Mouse (Mus musculus) neural tube, embryonic 13.5 days (tissue): ENCODE measurements around the gene Prrx1. TPM values are rescaled to one million over a fixed set of nuclear protein-coding genes. Genes with fewer than 3 reads are reported as not detected.

Source experiments
- ATAC-seq: fragments of 200-750 bp; cut with Nextera tagmentation; 2 replicates; pipeline ENCODE4 v1.8.0; 2017; ENCODE audit warnings: low read depth, mild to moderate bottlenecking, moderate TSS enrichment, moderate library complexity
- H3K27ac ChIP-seq: fragments of 300-500 bp; sonication (generic); replicated peaks from 2 replicates; pipeline ENCODE4 v1.5.1; 2015; ENCODE audit warnings: moderate library complexity, mild to moderate bottlenecking, inconsistent platforms
- H3K27me3 ChIP-seq: fragments of 300-500 bp; sonication (generic); 2 replicates; pipeline ENCODE4 v1.6.1; 2015; ENCODE audit warnings: mild to moderate bottlenecking, inconsistent platforms
- H3K36me3 ChIP-seq: fragments of 300-500 bp; sonication (generic); 2 replicates; pipeline ENCODE4 v1.6.1; 2015; ENCODE audit warnings: mild to moderate bottlenecking, inconsistent platforms
- H3K4me1 ChIP-seq: fragments of 300-500 bp; sonication (generic); replicated peaks from 2 replicates; pipeline ENCODE4 v1.6.1; 2015; ENCODE audit warnings: inconsistent platforms
- H3K4me2 ChIP-seq: fragments of 300-500 bp; sonication (generic); 2 replicates; pipeline ENCODE4 v1.6.1; 2015; ENCODE audit warnings: inconsistent platforms, mild to moderate bottlenecking, moderate library complexity
- H3K4me3 ChIP-seq: fragments of 300-500 bp; sonication (generic); 2 replicates; pipeline ENCODE4 v1.5.1; 2015; ENCODE audit warnings: mild to moderate bottlenecking, inconsistent platforms
- H3K9ac ChIP-seq: fragments of 300-500 bp; sonication (generic); 2 replicates; pipeline ENCODE4 v1.6.1; 2015; ENCODE audit warnings: moderate library complexity, mild to moderate bottlenecking, inconsistent platforms
- H3K9me3 ChIP-seq: fragments of 300-500 bp; sonication (generic); 2 replicates; pipeline ENCODE4 v1.6.1; 2016; ENCODE audit warnings: inconsistent platforms
- WGBS: fragments of 180-500 bp; shearing (Covaris S2); methylation state at CpG from one replicate; pipeline ENCODE4 v1.1.7; 2015; 5-methylcytosine and 5-hydroxymethylcytosine counted together
- polyA plus RNA-seq: library from polyadenylated mRNA; unstranded; fragments of >200 nt; fragmentation: Nextera tagmentation; extraction: Ambion mirVana; gene quantifications from 2 replicates; pipeline ENCODE4 v1.2.1, GENCODE M21; 2015

Gene Prrx1
- polyA plus RNA-seq, 1 experiment from 2014 or later: 5.6 TPM

- Histone ChIP-seq H3K36me3 (no peaks in the 10 kb centered on the region), H3K4me1 (no peaks in the 10 kb centered on the region), H3K4me2 (no peak overlapping the region), H3K9ac (no peak overlapping the region), H3K4me3 (no peak overlapping the region), H3K9me3 (peaks cover 3% of the 10 kb centered on the region), H3K27ac (no peak overlapping the region), H3K27me3 (no peaks in the 10 kb centered on the region)
- WGBS: 90% methylated on average over 4 of the region's 4 CpGs
- ATAC-seq: no peak
Measured at GRCm38 (mm10) chr1:163226271-163226670, 87.2 kb downstream of the Prrx1 start.

GRCm38 (mm10) chr1:163221767-163222166, 91.7 kb downstream of the Prrx1 start:
- Histone ChIP-seq H3K36me3 (no peaks in the 10 kb centered on the region), H3K9ac (no peak overlapping the region), H3K9me3 (no peaks in the 10 kb centered on the region), H3K4me2 (no peak overlapping the region), H3K27ac (no peak overlapping the region), H3K4me3 (no peak overlapping the region), H3K27me3 (no peaks in the 10 kb centered on the region), H3K4me1 (no peaks in the 10 kb centered on the region)
- WGBS: 74% methylated on average over 1 of the region's 1 CpGs
- ATAC-seq: no peak

GRCm38 (mm10) chr1:163208919-163209867, 104.3 kb downstream of the Prrx1 start:
- H3K4me3 ChIP-seq: no peak overlapping the region
- no peaks in the 10 kb centered on the region for H3K4me1 ChIP-seq
- whole genome bisulfite sequencing: 78% methylated on average over 14 of the region's 14 CpGs
- H3K27ac ChIP-seq: no peak overlapping the region
- H3K9me3 ChIP-seq: no peaks in the 10 kb centered on the region
- no peak for ATAC-seq
- no peak overlapping the region for H3K9ac ChIP-seq
- H3K27me3 ChIP-seq: no peaks in the 10 kb centered on the region
- H3K36me3 ChIP-seq: no peaks in the 10 kb centered on the region
- no peak overlapping the region for H3K4me2 ChIP-seq

DNA sequence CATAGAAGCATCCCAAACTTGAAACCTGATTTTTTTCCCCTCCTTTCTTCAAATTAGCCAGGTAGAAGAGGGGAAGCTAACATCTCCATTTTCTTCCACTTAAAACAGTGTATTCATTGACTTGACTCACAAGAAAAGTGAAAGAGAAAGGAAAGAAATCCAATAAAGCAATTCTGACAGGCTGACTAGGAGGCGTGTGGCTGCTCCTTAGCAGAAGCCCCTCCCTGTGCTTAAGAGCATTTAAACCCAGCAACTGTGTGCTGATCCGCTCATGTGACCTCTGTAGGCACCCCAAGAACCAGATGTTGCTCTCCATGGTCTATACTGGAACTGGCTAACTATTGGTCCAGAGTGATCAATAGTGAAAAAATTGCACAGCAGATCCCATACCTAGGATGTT, 114.7 kb downstream of the Prrx1 start:
- H3K4me1 ChIP-seq: no peaks in the 10 kb centered on the region
- H3K9ac ChIP-seq: no peak overlapping the region
- no peak overlapping the region for H3K4me3 ChIP-seq
- no peak for ATAC-seq
- WGBS: 71% methylated on average over 2 of the region's 2 CpGs
- H3K9me3 ChIP-seq: no peaks in the 10 kb centered on the region
- no peak overlapping the region for H3K4me2 ChIP-seq
- H3K36me3 ChIP-seq: no peaks in the 10 kb centered on the region
- no peaks in the 10 kb centered on the region for H3K27me3 ChIP-seq
- no peak overlapping the region for H3K27ac ChIP-seq

DNA sequence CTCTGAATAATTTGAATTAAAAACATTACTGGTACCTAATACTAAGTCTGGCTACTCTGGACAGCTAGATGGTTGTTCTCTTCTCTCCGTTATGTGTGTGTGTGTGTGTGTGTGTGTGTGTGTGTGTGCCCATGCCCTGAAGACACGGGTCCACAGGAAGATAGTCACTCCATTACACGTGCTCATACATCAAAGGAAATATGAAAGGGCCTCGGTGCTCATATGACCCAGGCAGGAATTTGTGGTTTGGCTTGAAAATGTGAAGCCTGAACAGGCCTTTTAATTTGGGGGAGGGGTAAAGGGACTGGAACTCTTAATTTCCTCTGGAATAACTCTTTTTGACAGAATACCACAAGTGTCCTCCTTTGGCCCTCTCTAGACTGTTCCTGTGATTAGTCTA, 115.5 kb downstream of the Prrx1 start:
- H3K9ac ChIP-seq: no peak overlapping the region
- 70% methylated on average over 4 of the region's 4 CpGs for WGBS
- H3K4me2 ChIP-seq: no peak overlapping the region
- H3K27ac ChIP-seq: no peak overlapping the region
- no peak for ATAC-seq
- no peaks in the 10 kb centered on the region for H3K4me1 ChIP-seq
- H3K27me3 ChIP-seq: no peaks in the 10 kb centered on the region
- H3K9me3 ChIP-seq: no peaks in the 10 kb centered on the region
- no peaks in the 10 kb centered on the region for H3K36me3 ChIP-seq
- no peak overlapping the region for H3K4me3 ChIP-seq

Other genes with a start within 250 kb of the Prrx1 start
- not detected in 2 replicates for gene Mroh9, start 228.0 kb downstream of the Prrx1 start, polyA plus RNA-seq
- 21.5 and 22.0 TPM in 2 replicates for gene Gorab, start 90.0 kb upstream of the Prrx1 start, polyA plus RNA-seq